Mouse (Mus musculus) CH12.LX (cell line): ENCODE results near the gene Grm8. TPM values are rescaled to one million over a fixed set of nuclear protein-coding genes. Genes with fewer than 3 reads are reported as not detected.
"Not testable (repeated sequence)": the region's sequence is repeated elsewhere in the genome, so short reads cannot be mapped to it uniquely, and the experiment has no call there.

Experiments
- DNase-seq: peaks from one replicate; pipeline ENCODE4 v3.0.0-alpha.2; 2013; ENCODE audit errors: extremely low read depth
- H3K27ac ChIP-seq: 2 replicates; pipeline ENCODE4 v1.5.1; 2012; ENCODE audit warnings: low read depth, mild to moderate bottlenecking, control low read depth, moderate library complexity; ENCODE audit not compliant: insufficient read depth
- H3K27me3 ChIP-seq: replicated peaks from 2 replicates; pipeline ENCODE3; 2012; ENCODE audit warnings: inconsistent platforms
- H3K36me3 ChIP-seq, 2 experiments: replicated peaks in 1 of 2; 2 replicates each; pipeline versions ENCODE3 to v1.6.1; 2012; ENCODE audit warnings: inconsistent platforms in 1 of 2, low read length in 1 of 2, mild to moderate bottlenecking in 1 of 2, mixed read lengths in 1 of 2, moderate library complexity in 1 of 2; ENCODE audit not compliant: control insufficient read depth in 1 of 2, insufficient read depth in 1 of 2
- H3K4me1 ChIP-seq, 2 experiments: 2 replicates each; pipeline ENCODE4 v1.6.1; 2012; ENCODE audit warnings: inconsistent platforms in 1 of 2, moderate library complexity in 1 of 2; ENCODE audit not compliant: insufficient read depth in 2 of 2, control insufficient read depth in 1 of 2
- H3K4me2 ChIP-seq: 2 replicates; pipeline ENCODE4 v1.6.1; 2012; ENCODE audit warnings: low read depth, mild to moderate bottlenecking, control low read depth; ENCODE audit not compliant: poor library complexity, insufficient read depth, severe bottlenecking
- H3K4me3 ChIP-seq, 3 experiments: fragments of 150-350 bp in 1 of 3; sonication (generic) in 1 of 3; replicated peaks in 1 of 3; 2 replicates each; pipeline versions ENCODE3 to v1.5.1; 2011 to 2012; ENCODE audit warnings: low read depth in 2 of 3, low read length in 2 of 3, mild to moderate bottlenecking in 2 of 3, moderate library complexity in 2 of 3, control low read depth in 1 of 3, improper control_type of control experiment in 1 of 3, inconsistent platforms in 1 of 3, mixed read lengths in 1 of 3; ENCODE audit not compliant: poor library complexity in 1 of 3
- H3K79me2 ChIP-seq: replicated peaks from 2 replicates; pipeline ENCODE4 v1.6.1; 2012; ENCODE audit warnings: mild to moderate bottlenecking, moderate library complexity; ENCODE audit not compliant: control insufficient read depth, poor library complexity, insufficient read depth, severe bottlenecking; ENCODE audit errors: extremely low read depth
- H3K9ac ChIP-seq: 2 replicates; pipeline ENCODE4 v1.6.1; 2012; ENCODE audit warnings: low read depth, mild to moderate bottlenecking, control low read depth, moderate library complexity; ENCODE audit not compliant: insufficient read depth
- H3K9me3 ChIP-seq: replicated peaks from 2 replicates; pipeline ENCODE3; 2012; ENCODE audit warnings: low read length, inconsistent platforms, mixed read lengths
- CHD2 ChIP-seq: IDR thresholded peaks from 2 replicates; pipeline ENCODE4 v1.6.1; 2011; ENCODE audit warnings: low read length, improper control_type of control experiment
- CTCF ChIP-seq, 2 experiments: IDR thresholded peaks in 1 of 2; conservative IDR thresholded peaks in 1 of 2; 2 replicates each; pipeline ENCODE4 v1.5.1; 2011 to 2012; ENCODE audit warnings: low read depth in 2 of 2, low read length in 2 of 2, improper control_type of control experiment in 1 of 2, inconsistent platforms in 1 of 2, mild to moderate bottlenecking in 1 of 2, moderate library complexity in 1 of 2
- ELF1 ChIP-seq: IDR thresholded peaks from 2 replicates; pipeline ENCODE4 v1.6.1; 2014; ENCODE audit warnings: low read depth, mild to moderate bottlenecking, inconsistent platforms, low read length, improper control_type of control experiment
- EP300 ChIP-seq: IDR thresholded peaks from 2 replicates; pipeline ENCODE4 v1.6.1; 2011; ENCODE audit warnings: low read length, improper control_type of control experiment
- GABPA ChIP-seq: IDR thresholded peaks from 2 replicates; pipeline ENCODE4 v1.6.1; 2012; ENCODE audit warnings: low read depth, low read length, improper control_type of control experiment, inconsistent platforms; ENCODE audit not compliant: insufficient replicate concordance
- HCFC1 ChIP-seq: IDR thresholded peaks from 2 replicates; pipeline ENCODE4 v1.6.1; 2012; ENCODE audit warnings: low read depth, mild to moderate bottlenecking, inconsistent platforms, low read length, improper control_type of control experiment
- JUND ChIP-seq: conservative IDR thresholded peaks from 2 replicates; pipeline ENCODE4 v1.6.1; 2011; ENCODE audit warnings: low read depth, low read length, improper control_type of control experiment
- KAT2A ChIP-seq: IDR thresholded peaks from 2 replicates; pipeline ENCODE4 v1.6.1; 2012; ENCODE audit warnings: low read length, improper control_type of control experiment, inconsistent platforms; ENCODE audit not compliant: insufficient replicate concordance
- MAFK ChIP-seq: IDR thresholded peaks from 2 replicates; pipeline ENCODE4 v1.6.1; 2011; ENCODE audit warnings: low read length, improper control_type of control experiment; ENCODE audit not compliant: insufficient replicate concordance
- MAX ChIP-seq: IDR thresholded peaks from 2 replicates; pipeline ENCODE4 v1.6.1; 2011; ENCODE audit warnings: low read length, improper control_type of control experiment
- MAZ ChIP-seq: IDR thresholded peaks from 2 replicates; pipeline ENCODE4 v1.6.1; 2012; ENCODE audit warnings: low read depth, mild to moderate bottlenecking, inconsistent platforms, low read length, improper control_type of control experiment, moderate library complexity
- MEF2A ChIP-seq: IDR thresholded peaks from 2 replicates; pipeline ENCODE4 v1.6.1; 2014; ENCODE audit warnings: low read depth, mild to moderate bottlenecking, inconsistent platforms, low read length, improper control_type of control experiment, borderline replicate concordance
- MXI1 ChIP-seq: IDR thresholded peaks from 2 replicates; pipeline ENCODE4 v1.6.1; 2011; ENCODE audit warnings: mild to moderate bottlenecking, low read depth, low read length, improper control_type of control experiment
- POLR2A ChIP-seq: IDR thresholded peaks from 2 replicates; pipeline ENCODE4 v1.6.1; 2011; ENCODE audit warnings: low read depth, mild to moderate bottlenecking, improper control_type of control experiment, low read length
- RAD21 ChIP-seq: IDR thresholded peaks from 2 replicates; pipeline ENCODE4 v1.6.1; 2011; ENCODE audit warnings: low read depth, mild to moderate bottlenecking, low read length, improper control_type of control experiment, moderate library complexity
- RCOR1 ChIP-seq: conservative IDR thresholded peaks from 2 replicates; pipeline ENCODE4 v1.6.1; 2012; ENCODE audit warnings: low read depth, mild to moderate bottlenecking, inconsistent platforms, low read length, improper control_type of control experiment
- SIN3A ChIP-seq: IDR thresholded peaks from 2 replicates; pipeline ENCODE4 v1.6.1; 2012; ENCODE audit warnings: low read length, improper control_type of control experiment, inconsistent platforms
- USF1 ChIP-seq: IDR thresholded peaks from 2 replicates; pipeline ENCODE4 v1.6.1; 2014; ENCODE audit warnings: low read depth, mild to moderate bottlenecking, inconsistent platforms, low read length, improper control_type of control experiment
- ZMIZ1 ChIP-seq: IDR thresholded peaks from 2 replicates; pipeline ENCODE4 v1.6.1; 2012; ENCODE audit warnings: low read depth, mild to moderate bottlenecking, inconsistent platforms, low read length, improper control_type of control experiment
- ZNF384 ChIP-seq: IDR thresholded peaks from 2 replicates; pipeline ENCODE4 v1.6.1; 2012; ENCODE audit warnings: low read depth, low read length, improper control_type of control experiment, inconsistent platforms
- dilution Hi-C: fragments of 300-500 bp; cut with MboI; formaldehyde crosslinking; loops from 2 replicates; pipeline ENCODE4 v1.14.3; 2020; ENCODE audit warnings: low sequenced_read_pairs; ENCODE audit not compliant: extremely low pct_unique_long_range_greater_than_20kb, extremely low pct_ligation_motif_present
- in situ Hi-C: fragments of 300-500 bp; cut with MboI; formaldehyde crosslinking; loops from 3 replicates; pipeline ENCODE4 v1.14.3; 2019; ENCODE audit warnings: low sequenced_read_pairs, low pct_ligation_motif_present, low pct_unique_long_range_greater_than_20kb, mixed read lengths
- polyA plus RNA-seq: library from polyadenylated mRNA; unstranded; fragments of >175 nt; gene quantifications from 2 replicates; pipeline ENCODE4 v1.2.1, GENCODE M21; 2012; ENCODE audit warnings: low read depth; ENCODE audit not compliant: insufficient read length
- total RNA-seq, 2 experiments: library from RNA; depleted of rRNA; stranded (reverse); fragments of 300-350 nt in 1 of 2; fragments of >200 nt in 1 of 2; gene quantifications; 2 replicates each; pipeline ENCODE4 v1.2.3; 2012 to 2014

Grm8 gene
- total and polyA plus RNA-seq, 3 experiments: 0.08 to 0.72 (median 0.21) TPM

- no peak overlapping the region for H3K9ac ChIP-seq
Measured at GRCm38 (mm10) chr6:27849644-27850043, 285.3 kb downstream of the Grm8 start.

GRCm38 (mm10) chr6:27836159-27836558 lies 298.8 kb downstream of the Grm8 start:
- no peak overlapping the region for H3K4me3 ChIP-seq
- TF ChIP-seq MAFK: peak; percentile 58; the same call in 1 of the 2 replicates
- no peak for TF ChIP-seq JUND
- DNase-seq: no peak
- no peaks in the 10 kb centered on the region for H3K36me3 ChIP-seq
- dilution Hi-C loops (no loop called here), in situ Hi-C loops (no loop called here)
- H3K27me3 ChIP-seq: no peaks in the 10 kb centered on the region
- no peak overlapping the region for H3K9ac ChIP-seq
- H3K27ac ChIP-seq: no peak overlapping the region
- no peaks in the 10 kb centered on the region for H3K4me1 ChIP-seq
- H3K4me2 ChIP-seq: no peak overlapping the region
- H3K79me2 ChIP-seq: no peaks in the 10 kb centered on the region
- no peaks in the 10 kb centered on the region for H3K9me3 ChIP-seq

More at GRCm38 (mm10) chr6:27849644-27850043, 285.3 kb downstream of the Grm8 start:
- Histone ChIP-seq H3K36me3 (no peaks in the 10 kb centered on the region), H3K27ac (no peak overlapping the region), H3K4me1 (peaks cover 0 to 4% of the 10 kb centered on the region in 2 experiments; a peak in 1 of 4 replicates), H3K9me3 (no peaks in the 10 kb centered on the region), H3K27me3 (no peaks in the 10 kb centered on the region), H3K4me3 (no peak overlapping the region), H3K4me2 (no peak overlapping the region), H3K79me2 (no peaks in the 10 kb centered on the region)
- TF ChIP-seq MXI1 (no peak), ZMIZ1 (no peak), ELF1 (no peak), CTCF (conservative IDR thresholded peaks at IDR 0.05 in 1 of 2, IDR thresholded peaks at IDR 0.05 in 1 of 2; ENCODE audit: low read depth in 2 of 2, low read length in 2 of 2) (no peak), CHD2 (no peak), ZNF384 (no peak), RAD21 (no peak), GABPA (no peak), JUND (no peak), MEF2A (no peak), KAT2A (no peak), SIN3A (no peak), MAX (no peak), EP300 (no peak), RCOR1 (no peak), POLR2A (no peak), USF1 (no peak), HCFC1 (no peak), MAZ (no peak)
- in situ Hi-C loops: no loop called here
- dilution Hi-C loops: no loop called here
- DNase-seq: no peak

GRCm38 (mm10) chr6:27819735-27820134 lies 315.2 kb downstream of the Grm8 start:
- H3K27ac ChIP-seq, H3K4me2 ChIP-seq, H3K27me3 ChIP-seq, H3K9me3 ChIP-seq, H3K79me2 ChIP-seq, in situ Hi-C loops, H3K36me3 ChIP-seq, H3K4me3 ChIP-seq, DNase-seq, H3K4me1 ChIP-seq, dilution Hi-C loops, H3K9ac ChIP-seq: not testable (repeated sequence)
